Mouse (Mus musculus): ENCODE measurements around the gene Col6a3. TPM values are rescaled to one million over a fixed set of nuclear protein-coding genes. Genes with fewer than 3 reads are reported as not detected.
A peak's percentile ranks its signal among the peaks of the same experiment; 100 is the strongest.

Gene Col6a3
- total RNA-seq, 2 experiments from 2014 or later = 63.2 to 73.4 TPM

GRCm38 (mm10) chr1:90801067-90801466, 42.7 kb downstream of the Col6a3 start:
- DNase-seq = no peak
- intact Hi-C loops (cut with DNase I) = no loop called here

GRCm38 (mm10) chr1:90800466-90800865, 43.3 kb downstream of the Col6a3 start:
- intact Hi-C loops (cut with DNase I) = no loop called here

GRCm38 (mm10) chr1:90797276-90797891, 46.4 kb downstream of the Col6a3 start:
- intact Hi-C loops (cut with DNase I) = no loop called here
- DNase-seq = peak in 1 of 2 experiments; percentile 60

More at GRCm38 (mm10) chr1:90800466-90800865, 43.3 kb downstream of the Col6a3 start:
- DNase-seq = no peak

GRCm38 (mm10) chr1:90793368-90793767, 50.4 kb downstream of the Col6a3 start:
- no peak for DNase-seq
- intact Hi-C loops (cut with DNase I) = no loop called here

- intact Hi-C loops (cut with DNase I) = no loop called here
- no peak for DNase-seq
These were observed 52.8 kb downstream of the Col6a3 start for GRCm38 (mm10) chr1:90790925-90791324.

- intact Hi-C loops (cut with DNase I) = no loop called here
- no peak for DNase-seq
These were observed 54.3 kb downstream of the Col6a3 start for GRCm38 (mm10) chr1:90789506-90789905.

GRCm38 (mm10) chr1:90780446-90780845, 63.3 kb downstream of the Col6a3 start:
- no peak for DNase-seq
- intact Hi-C loops (cut with DNase I) = no loop called here

GRCm38 (mm10) chr1:90779072-90779471, 64.7 kb downstream of the Col6a3 start:
- intact Hi-C loops (cut with DNase I) = loop anchor here (5.0 kb wide), 1 partner anchor 47 kb away; no protein-coding TSS in a partner anchor
- no peak for DNase-seq

- DNase-seq = peak; percentile 68 to 77
- intact Hi-C loops (cut with DNase I) = loop anchor here (5.0 kb wide), 1 partner anchor 43 kb away; no protein-coding TSS in a partner anchor
These were observed 68.1 kb downstream of the Col6a3 start for GRCm38 (mm10) chr1:90775477-90776241.

- intact Hi-C loops (cut with DNase I) = no loop called here
- no peak for DNase-seq
These were observed 72.6 kb downstream of the Col6a3 start for GRCm38 (mm10) chr1:90771172-90771571.

GRCm38 (mm10) chr1:90770027-90770426, 73.7 kb downstream of the Col6a3 start:
- DNase-seq = no peak
- intact Hi-C loops (cut with DNase I) = no loop called here

GRCm38 (mm10) chr1:90769301-90769700, 74.5 kb downstream of the Col6a3 start:
- intact Hi-C loops (cut with DNase I) = no loop called here
- no peak for DNase-seq

GRCm38 (mm10) chr1:90758091-90758673, 85.6 kb downstream of the Col6a3 start:
- no peak for DNase-seq
- intact Hi-C loops (cut with DNase I) = no loop called here

- intact Hi-C loops (cut with DNase I) = no loop called here
- no peak for DNase-seq
These were observed 89.8 kb downstream of the Col6a3 start for GRCm38 (mm10) chr1:90753869-90754563.

- intact Hi-C loops (cut with DNase I) = no loop called here
These were observed 92.5 kb downstream of the Col6a3 start for GRCm38 (mm10) chr1:90751221-90751620.

GRCm38 (mm10) chr1:90750169-90750568, 93.6 kb downstream of the Col6a3 start:
- DNase-seq = peak; percentile 47 to 67
- intact Hi-C loops (cut with DNase I) = no loop called here

More at GRCm38 (mm10) chr1:90751221-90751620, 92.5 kb downstream of the Col6a3 start:
- DNase-seq = no peak

GRCm38 (mm10) chr1:90748544-90748943, 95.2 kb downstream of the Col6a3 start:
- peak in 1 of 2 experiments; percentile 26 for DNase-seq
- intact Hi-C loops (cut with DNase I) = no loop called here

GRCm38 (mm10) chr1:90743941-90744386, 99.8 kb downstream of the Col6a3 start:
- intact Hi-C loops (cut with DNase I) = no loop called here
- peak; percentile 51 to 55 for DNase-seq

GRCm38 (mm10) chr1:90743445-90743844, 100.3 kb downstream of the Col6a3 start:
- intact Hi-C loops (cut with DNase I) = no loop called here
- no peak for DNase-seq

- intact Hi-C loops (cut with DNase I) = no loop called here
- DNase-seq = no peak
These were observed 101.1 kb downstream of the Col6a3 start for GRCm38 (mm10) chr1:90742641-90743040.
